Mouse (Mus musculus): ENCODE data around the gene Zc3h6. TPM values are rescaled to one million over a fixed set of nuclear protein-coding genes. Genes with fewer than 3 reads are reported as not detected.

The Zc3h6 gene
- total RNA-seq, 2 experiments from 2014 or later: 2.6 to 4.8 TPM

GRCm38 (mm10) chr2:129035381-129035780 is 68.2 kb downstream of the Zc3h6 start:
- DNase-seq: no peak

DNA sequence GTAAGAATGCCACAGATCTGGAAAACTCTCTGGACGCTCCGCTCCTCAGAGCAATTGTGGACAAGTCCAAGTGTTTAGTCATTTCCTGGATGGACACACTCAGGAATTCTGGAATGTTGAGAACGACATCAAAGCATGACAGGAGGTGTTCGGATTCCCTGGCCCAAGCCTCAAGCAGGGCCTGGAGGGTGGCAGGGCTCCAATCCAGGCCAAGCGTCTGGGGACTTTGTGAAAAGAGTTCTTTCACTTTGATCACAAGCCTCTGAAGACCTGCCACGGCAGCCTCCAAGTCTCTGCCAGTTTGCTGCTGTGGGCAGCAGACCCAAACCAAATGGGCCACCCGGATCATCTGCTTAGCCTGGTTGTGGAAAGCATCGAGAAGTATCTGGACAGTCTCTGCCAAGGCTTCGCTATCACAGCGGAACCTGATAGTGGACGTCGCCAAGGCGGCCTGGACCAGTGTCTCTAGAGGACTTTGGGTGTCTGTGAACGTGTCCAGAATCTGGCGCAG is 71.3 kb downstream of the Zc3h6 start:
- peak in 1 of 2 experiments; percentile 9 for DNase-seq

DNA sequence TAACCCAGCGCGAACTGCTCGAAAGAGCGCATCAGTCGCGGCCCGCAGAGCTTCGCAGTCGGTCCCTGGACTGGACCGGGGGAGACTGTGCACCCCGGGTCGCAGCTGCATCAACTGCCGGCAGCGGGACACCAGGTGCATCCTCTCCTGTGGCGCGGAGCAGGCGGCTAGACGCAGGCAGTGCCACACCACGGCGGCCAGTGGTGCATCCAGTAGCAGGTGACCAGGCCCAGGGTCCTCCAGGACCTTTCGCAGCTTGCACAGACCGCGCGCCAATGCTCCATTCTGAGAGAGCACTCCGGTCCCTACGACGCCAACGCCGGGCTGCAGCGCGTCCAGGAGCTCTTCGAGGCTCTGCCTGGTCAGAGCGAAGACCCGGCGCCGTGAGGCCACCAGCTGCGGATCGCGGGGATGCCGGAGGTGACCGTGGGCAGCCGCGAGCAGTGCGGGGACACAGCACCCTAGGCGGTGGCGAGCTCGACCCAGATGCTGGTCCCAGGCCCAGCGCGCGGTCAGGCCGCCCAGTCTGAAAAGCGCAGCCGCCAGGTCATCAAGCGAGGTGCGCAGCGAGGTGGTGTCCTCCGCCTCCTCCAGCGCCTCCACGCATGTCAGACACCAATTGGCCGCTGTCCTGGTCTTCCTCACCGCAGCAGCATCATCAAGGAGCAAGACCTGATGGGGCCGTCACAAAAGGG is 71.9 kb downstream of the Zc3h6 start:
- DNase-seq: no peak

- DNase-seq: no peak
These were observed 73.4 kb downstream of the Zc3h6 start for GRCm38 (mm10) chr2:129040567-129040966.

- peak; percentile 31 to 58 for DNase-seq
These were observed 79.1 kb downstream of the Zc3h6 start for GRCm38 (mm10) chr2:129046172-129046845.

DNA sequence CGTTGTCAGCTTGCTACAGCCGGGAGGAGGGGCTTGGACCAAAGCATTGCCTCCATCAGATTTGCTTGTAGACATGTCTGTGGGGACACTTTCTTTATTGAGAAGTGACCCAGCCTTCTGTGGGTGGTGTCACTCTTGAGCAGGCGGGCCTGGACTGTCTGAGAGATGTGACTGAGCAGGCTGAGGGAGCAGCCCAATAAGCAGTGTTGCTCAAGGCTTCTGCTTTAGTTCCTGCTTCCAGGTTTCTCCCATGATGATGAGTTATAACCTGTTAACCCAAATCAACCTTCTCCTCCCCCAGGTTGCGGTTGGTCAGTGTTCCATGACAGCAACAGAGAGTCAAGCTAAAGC is 79.6 kb downstream of the Zc3h6 start:
- no peak for DNase-seq

DNA sequence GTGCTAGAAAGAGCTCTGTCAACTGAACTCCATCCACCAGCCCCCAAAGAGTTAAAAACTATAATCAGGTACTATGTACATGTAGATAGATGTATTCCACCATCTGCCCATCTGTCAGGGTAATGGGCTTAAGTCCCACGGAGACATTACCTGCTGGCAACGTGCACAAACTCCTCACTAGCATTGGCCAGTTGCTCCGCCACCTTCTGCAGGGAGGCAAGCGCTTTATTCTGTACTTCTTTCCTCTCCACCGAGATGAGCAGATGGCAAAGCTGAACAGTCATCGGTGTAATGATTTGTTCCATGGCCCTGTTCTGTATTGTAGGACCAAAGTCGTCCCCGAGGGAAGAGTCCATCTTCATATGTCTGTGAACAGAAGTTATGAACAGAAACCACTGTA is 80.6 kb downstream of the Zc3h6 start, which contains the start of gene Vinac1:
Gene Vinac1, minus strand, starts transcription at position 362 of the 400 bp plus-strand sequence.
- DNase-seq: no peak

GRCm38 (mm10) chr2:129052451-129052983 is 85.3 kb downstream of the Zc3h6 start:
- DNase-seq: no peak

GRCm38 (mm10) chr2:129055741-129056140 is 88.5 kb downstream of the Zc3h6 start:
- DNase-seq: no peak

DNA sequence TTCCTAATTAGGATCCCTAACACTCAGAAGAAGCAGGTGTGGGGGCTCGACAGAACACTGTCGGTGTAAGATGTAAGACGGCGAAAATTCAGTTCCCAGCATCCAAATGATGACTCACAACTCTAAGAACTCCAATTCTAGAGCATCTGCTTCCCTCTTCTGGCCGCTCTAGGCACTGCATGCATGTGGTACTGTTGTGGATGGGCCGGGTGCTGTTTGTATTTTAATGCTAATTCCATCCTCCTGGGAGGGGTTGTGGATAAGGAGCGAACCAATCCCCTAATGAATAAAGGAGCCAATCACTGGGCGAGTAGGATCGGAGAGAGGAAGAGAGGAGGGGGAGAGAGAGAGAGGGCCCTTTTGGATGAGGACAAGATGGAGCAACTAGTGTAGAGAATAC is 89.4 kb downstream of the Zc3h6 start:
- peak in 1 of 2 experiments; percentile 45 for DNase-seq

DNA sequence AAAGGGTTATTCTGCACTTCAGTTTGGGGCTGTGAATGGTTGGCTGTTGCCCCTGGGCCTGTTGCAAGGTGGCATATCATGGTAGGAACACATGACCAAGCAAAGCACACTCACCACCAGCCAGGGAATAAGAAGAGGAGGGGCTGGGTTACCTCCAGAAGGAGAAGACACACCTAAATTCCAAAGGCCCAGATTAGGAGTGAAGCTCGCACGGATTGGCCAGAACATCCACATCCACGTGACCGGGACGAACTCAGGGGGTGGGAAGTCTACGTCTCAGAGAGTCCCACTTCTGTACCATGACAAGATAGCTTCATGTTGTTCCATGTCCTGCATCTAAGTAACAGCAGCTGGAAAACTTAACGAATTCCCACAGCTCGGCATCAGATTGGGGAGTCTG is 90.1 kb downstream of the Zc3h6 start:
- DNase-seq: no peak

DNA sequence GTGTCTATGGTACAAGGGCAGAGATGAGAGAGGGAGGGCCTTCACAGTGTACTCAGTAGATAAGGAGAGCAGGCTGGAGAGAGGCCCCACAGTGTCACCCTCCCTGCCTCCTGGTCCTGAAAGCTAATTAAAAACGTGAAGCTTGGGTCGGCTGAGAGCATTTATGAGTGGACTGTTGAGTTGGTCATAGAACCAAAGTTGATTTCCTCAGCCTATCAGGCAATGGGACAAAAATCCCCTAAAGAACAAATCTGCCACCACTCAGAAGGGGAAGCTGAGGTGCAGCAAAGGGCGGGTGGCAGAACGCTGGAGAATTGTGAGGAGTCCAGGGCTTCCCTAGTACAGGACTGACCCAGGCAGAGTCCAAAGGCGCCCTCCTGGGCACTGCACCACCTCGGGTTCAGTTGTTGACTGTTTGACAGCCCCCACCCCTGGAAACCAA is 90.7 kb downstream of the Zc3h6 start:
- DNase-seq: no peak

GRCm38 (mm10) chr2:129061456-129062059 is 94.4 kb downstream of the Zc3h6 start:
- DNase-seq: no peak

- peak; percentile 84 to 87 for DNase-seq
These were observed 98.5 kb downstream of the Zc3h6 start, which contains the start of gene Ttl for GRCm38 (mm10) chr2:129065437-129066282. Ttl (plus strand) TSS chr2:129065942.

DNA sequence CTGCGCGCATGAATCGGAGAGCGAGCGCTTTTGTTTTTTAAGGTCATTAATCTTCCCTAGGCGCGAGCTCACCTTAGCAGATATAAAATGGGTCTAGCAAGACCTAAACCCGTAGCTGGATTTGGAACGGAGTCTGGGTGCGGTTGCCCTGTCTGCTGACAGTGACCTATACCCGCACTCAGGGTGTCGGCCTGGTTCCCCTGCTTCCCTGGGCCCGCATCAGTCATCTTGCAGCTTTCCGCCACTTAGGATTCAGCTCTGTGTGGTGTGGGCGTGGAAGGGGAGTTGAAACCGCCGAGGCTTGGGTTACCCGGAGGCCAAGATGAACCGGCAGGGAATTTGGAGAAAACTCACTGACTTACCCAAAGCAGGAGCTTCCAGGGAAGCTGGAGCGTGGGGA is 99.1 kb downstream of the Zc3h6 start:
- DNase-seq: peak; percentile 59 to 61

Small RNAs within 50 kb of the gene (microRNA-seq; reads per million reads assigned to microRNA genes)
- gene Gm22859: 0 reads per million in 2 experiments

Other genes with a start within 250 kb of the Zc3h6 start
- 10 to 100 TPM; 20.4 to 21.8 TPM for gene Tmem87b, start 149.3 kb upstream of the Zc3h6 start, total RNA-seq (2021)
- under 1 TPM; 0.47 to 0.72 TPM for gene Fbln7, start 104.4 kb upstream of the Zc3h6 start, total RNA-seq (2021)
- gene Zc3h8, start 23.3 kb upstream of the Zc3h6 start, total RNA-seq (2021): 1 to 10 TPM; 7.5 to 8.7 TPM
- gene Gm10762, start 323 bp downstream of the Zc3h6 start, total RNA-seq (2021): 10 to 100 TPM; 10.4 to 12.1 TPM
- gene Vinac1, start 80.8 kb downstream of the Zc3h6 start, total RNA-seq (2021): not detected
- gene Ttl, start 98.5 kb downstream of the Zc3h6 start, total RNA-seq (2021): 10 to 100 TPM; 20.0 to 22.7 TPM
- gene Polr1b, start 133.6 kb downstream of the Zc3h6 start, total RNA-seq (2021): 10 to 100 TPM; 10.2 to 10.9 TPM
- gene Chchd5, start 162.3 kb downstream of the Zc3h6 start, total RNA-seq (2021): 10 to 100 TPM; 13.0 to 13.1 TPM
- gene Slc20a1, start 231.4 kb downstream of the Zc3h6 start, total RNA-seq (2021): 10 to 100 TPM; 12.4 to 13.9 TPM